ENCODE assay signal across 10 mouse cellular contexts in the genomic region with DNA sequence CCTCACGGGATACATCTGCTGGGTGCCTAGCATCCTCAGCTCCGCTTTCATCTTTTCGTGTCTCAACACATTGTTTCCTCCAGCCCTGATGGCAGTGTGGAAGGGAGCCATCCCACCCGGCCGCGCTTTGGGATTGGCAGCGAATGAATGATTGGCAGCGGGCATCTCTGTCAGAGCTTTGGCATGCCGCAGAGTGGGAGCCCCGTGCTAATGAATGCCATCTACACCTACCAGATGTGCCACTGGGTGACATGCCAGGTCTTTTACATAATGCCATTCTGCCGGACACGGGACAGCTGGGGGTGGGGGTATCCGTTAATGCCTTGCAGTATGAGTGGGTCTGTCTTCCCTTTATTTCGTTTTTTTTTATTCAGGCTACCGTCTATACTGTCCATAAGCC. TPM values are rescaled to one million over a fixed set of nuclear protein-coding genes. Genes with fewer than 3 reads are reported as not detected.
DNase-seq lines count a peak whose midpoint lies in the region; ATAC-seq lines count a peak whose summit lies in the region.
"Had no signal": no experiment of that assay in that cellular context is flagged by ENCODE, and none has a peak within 500 bp of the region (broad histone marks: within the 10 kb centered on the region; RNA-seq: fewer than 3 reads in every experiment).

No protein-coding gene starts in this region.

- peaks cover 67% of the 10 kb centered on the region for H3K27me3 ChIP-seq in embryonic facial prominence, embryonic 13.5 days
- H3K27me3 ChIP-seq in forebrain, embryonic 16.5 days (replicated peaks; ENCODE audit: control insufficient read depth, insufficient read depth, low read length) = peaks cover 8% of the 10 kb centered on the region
- peaks cover 36% of the 10 kb centered on the region for H3K27me3 ChIP-seq in midbrain, embryonic 15.5 days (replicated peaks)

- H3K9ac ChIP-seq in embryonic facial prominence, embryonic 13.5 days = no peak overlapping the region
- H3K9ac ChIP-seq in forebrain, embryonic 16.5 days (replicated peaks; ENCODE audit: low read depth, low read length) = no peak overlapping the region
- no peak overlapping the region for H3K9ac ChIP-seq in midbrain, embryonic 15.5 days

- H3K36me3 ChIP-seq in embryonic facial prominence, embryonic 13.5 days = no peaks in the 10 kb centered on the region
- H3K36me3 ChIP-seq in forebrain, embryonic 16.5 days (ENCODE audit: control insufficient read depth, insufficient read depth) = no peaks in the 10 kb centered on the region
- no peaks in the 10 kb centered on the region for H3K36me3 ChIP-seq in midbrain, embryonic 15.5 days (replicated peaks)

- DNase-seq in layer of hippocampus, postnatal 10 days (ENCODE audit: low spot score in 2 of 2) = peak; percentile 68 to 71
- DNase-seq in layer of hippocampus, adult 9-11 months = no peak
- DNase-seq in adrenal gland, adult (ENCODE audit: inconsistent age in 2 of 2, low spot score in 1 of 2) = no peak
- no peak for DNase-seq in urinary bladder, adult 2 months (ENCODE audit: low spot score)
- DNase-seq: right cerebral cortex, postnatal 25 days; thymus, postnatal 14 days had no signal

- H3K4me2 ChIP-seq in embryonic facial prominence, embryonic 13.5 days = no peak overlapping the region
- peak overlapping the region; percentile 34 for H3K4me2 ChIP-seq in forebrain, embryonic 16.5 days (ENCODE audit: low read length)
- H3K4me2 ChIP-seq in midbrain, embryonic 15.5 days = peak overlapping the region; percentile 79; the same call in 1 of the 2 replicates

- peaks cover 35% of the 10 kb centered on the region for H3K4me1 ChIP-seq in embryonic facial prominence, embryonic 13.5 days
- peaks cover 42% of the 10 kb centered on the region for H3K4me1 ChIP-seq in forebrain, embryonic 16.5 days (replicated peaks; ENCODE audit: control insufficient read depth, insufficient read depth, low read length)
- peaks cover 46% of the 10 kb centered on the region for H3K4me1 ChIP-seq in midbrain, embryonic 15.5 days

- no peak for ATAC-seq in embryonic facial prominence, embryonic 13.5 days (ENCODE audit: insufficient number of reproducible peaks, insufficient read depth, low FRiP score, low TSS enrichment, low read depth)
- ATAC-seq in forebrain, embryonic 16.5 days = peak; percentile 61
- ATAC-seq in midbrain, embryonic 15.5 days (replicated peaks) = peak; percentile 10; the same call in 1 of the 2 replicates

- 1% methylated on average over 15 of the region's 15 CpGs for WGBS in embryonic facial prominence, embryonic 13.5 days
- WGBS in forebrain, embryonic 16.5 days = 1% methylated on average over 15 of the region's 15 CpGs
- WGBS in midbrain, embryonic 15.5 days = 3% methylated on average over 15 of the region's 15 CpGs

- 0 out of 2 replicates have a peak overlapping the region, but pooled peaks have one; percentile 2 for H3K4me3 ChIP-seq in embryonic facial prominence, embryonic 13.5 days
- H3K4me3 ChIP-seq in forebrain, embryonic 16.5 days (replicated peaks; ENCODE audit: low read length) = 0 out of 2 replicates have a peak overlapping the region, but pooled peaks have one; percentile 0
- no peak overlapping the region for H3K4me3 ChIP-seq in midbrain, embryonic 15.5 days
- H3K4me3 ChIP-seq: megakaryocyte, embryonic 14.5 days had no signal

- no peaks in the 10 kb centered on the region for H3K9me3 ChIP-seq in embryonic facial prominence, embryonic 13.5 days
- H3K9me3 ChIP-seq in forebrain, embryonic 16.5 days (ENCODE audit: control insufficient read depth, low read length) = no peaks in the 10 kb centered on the region
- no peaks in the 10 kb centered on the region for H3K9me3 ChIP-seq in midbrain, embryonic 15.5 days

- H3K27ac ChIP-seq in embryonic facial prominence, embryonic 13.5 days = no peak overlapping the region
- H3K27ac ChIP-seq in forebrain, embryonic 16.5 days (ENCODE audit: low read length) = peak overlapping the region; percentile 67
- H3K27ac ChIP-seq in midbrain, embryonic 15.5 days = no peak overlapping the region

RNA-seq across cellular contexts. Expression of gene Prdm8, which starts 0.9 kb away (rescaled TPM):
- 10 to 100 TPM; 45.0 to 55.4 TPM for total RNA-seq in layer of hippocampus, postnatal 10 days (2021)
- 0.11 and 0.21 TPM in 2 replicates for polyA plus RNA-seq in embryonic facial prominence, embryonic 13.5 days (2015; fragmentation: Nextera tagmentation; extraction: Ambion mirVana)
- 6.4 and 7.1 TPM in 2 replicates for polyA plus RNA-seq in forebrain, embryonic 16.5 days (2015; fragmentation: Nextera tagmentation; extraction: Ambion mirVana)
- 2.1 and 2.6 TPM in 2 replicates for polyA plus RNA-seq in midbrain, embryonic 15.5 days (2015; fragmentation: Nextera tagmentation; extraction: Ambion mirVana)
- 0.04 TPM in 2 replicates for polyA plus RNA-seq in urinary bladder, adult 2 months (2012; rRNA removed)

Comparison
In these comparisons a context has a peak if more than half of its experiments do, and no peak if none do; other contexts are left out.
1. DNase-seq: peak in layer of hippocampus, postnatal 10 days (2 of 2); none in layer of hippocampus, adult 9-11 months (single experiment), adrenal gland, adult (0 of 2) and urinary bladder, adult 2 months (single experiment).